Mouse (Mus musculus): ENCODE data around the gene Ntn1.

Gene Ntn1

GRCm38 (mm10) chr11:68324863-68325262 lies 75.8 kb downstream of the Ntn1 start:
- no peak for DNase-seq

GRCm38 (mm10) chr11:68321417-68321816 lies 79.2 kb downstream of the Ntn1 start:
- DNase-seq, result peak; percentile 43

GRCm38 (mm10) chr11:68315551-68316130 lies 85.0 kb downstream of the Ntn1 start:
- no peak for DNase-seq

GRCm38 (mm10) chr11:68313861-68314260 lies 86.8 kb downstream of the Ntn1 start:
- no peak for DNase-seq

- DNase-seq, result no peak
These were observed 87.6 kb downstream of the Ntn1 start for GRCm38 (mm10) chr11:68313065-68313464.

- no peak for DNase-seq
These were observed 91.6 kb downstream of the Ntn1 start for GRCm38 (mm10) chr11:68308911-68309580.

GRCm38 (mm10) chr11:68305997-68306396 lies 94.6 kb downstream of the Ntn1 start:
- DNase-seq, result no peak

- no peak for DNase-seq
These were observed 98.3 kb downstream of the Ntn1 start for GRCm38 (mm10) chr11:68302323-68302722.

GRCm38 (mm10) chr11:68301660-68302059 lies 99.0 kb downstream of the Ntn1 start:
- DNase-seq, result no peak

- no peak for DNase-seq
These were observed 105.1 kb downstream of the Ntn1 start for GRCm38 (mm10) chr11:68295474-68295873.

- DNase-seq, result no peak
These were observed 110.0 kb downstream of the Ntn1 start for GRCm38 (mm10) chr11:68290631-68291030.

- DNase-seq, result no peak
These were observed 113.3 kb downstream of the Ntn1 start for GRCm38 (mm10) chr11:68287331-68287730.

- peak; percentile 38 for DNase-seq
These were observed 114.3 kb downstream of the Ntn1 start for GRCm38 (mm10) chr11:68286142-68286808.

- peak; percentile 35 for DNase-seq
These were observed 114.9 kb downstream of the Ntn1 start for GRCm38 (mm10) chr11:68285754-68286141.

- DNase-seq, result peak; percentile 7
These were observed 120.6 kb downstream of the Ntn1 start for GRCm38 (mm10) chr11:68280001-68280510.

- DNase-seq, result no peak
These were observed 123.7 kb downstream of the Ntn1 start for GRCm38 (mm10) chr11:68276945-68277344.

GRCm38 (mm10) chr11:68274331-68274811 lies 126.3 kb downstream of the Ntn1 start:
- DNase-seq, result no peak

- no peak for DNase-seq
These were observed 126.8 kb downstream of the Ntn1 start for GRCm38 (mm10) chr11:68273855-68274254.

- no peak for DNase-seq
These were observed 129.7 kb downstream of the Ntn1 start for GRCm38 (mm10) chr11:68270730-68271467.

GRCm38 (mm10) chr11:68264276-68264675 lies 136.3 kb downstream of the Ntn1 start:
- DNase-seq, result no peak

- DNase-seq, result no peak
These were observed 137.5 kb downstream of the Ntn1 start for GRCm38 (mm10) chr11:68263100-68263499.

- no peak for DNase-seq
These were observed 139.3 kb downstream of the Ntn1 start for GRCm38 (mm10) chr11:68261162-68261892.
